Mouse (Mus musculus) bone marrow macrophage, adult 2 months (primary cell): ENCODE measurements around the gene Tbc1d9b. TPM values are rescaled to one million over a fixed set of nuclear protein-coding genes. Genes with fewer than 3 reads are reported as not detected.
"Not testable (repeated sequence)": the region's sequence is repeated elsewhere in the genome, so short reads cannot be mapped to it uniquely, and the experiment has no call there.

Experiments used
- H3K27ac ChIP-seq: 2 replicates; pipeline ENCODE4 v1.5.1; 2012; ENCODE audit warnings: low read depth, low read length; ENCODE audit not compliant: insufficient read depth
- H3K4me1 ChIP-seq: 2 replicates; pipeline ENCODE4 v1.6.1; 2012; ENCODE audit warnings: low read length; ENCODE audit not compliant: control insufficient read depth, insufficient read depth
- H3K4me3 ChIP-seq: 2 replicates; pipeline ENCODE4 v1.5.1; 2012; ENCODE audit warnings: mild to moderate bottlenecking, low read length, moderate library complexity; ENCODE audit not compliant: insufficient read depth
- CTCF ChIP-seq: IDR thresholded peaks from 2 replicates; pipeline ENCODE4 v1.5.1; 2012; ENCODE audit warnings: low read depth, mild to moderate bottlenecking, low read length, moderate library complexity
- POLR2A ChIP-seq: IDR thresholded peaks from 2 replicates; pipeline ENCODE4 v1.6.1; 2012; ENCODE audit warnings: mild to moderate bottlenecking, low read depth, low read length, borderline replicate concordance
- polyA plus RNA-seq: library from polyadenylated mRNA; stranded (reverse); fragments of >200 nt; gene quantifications from 2 replicates; pipeline ENCODE4 v1.2.4, GENCODE M21; 2012; ENCODE audit not compliant: missing spikeins, insufficient read depth, insufficient read length

Gene Tbc1d9b
- polyA plus RNA-seq = 54.8 and 68.9 TPM in 2 replicates

GRCm38 (mm10) chr11:50130811-50131766 lies at the start of gene Tbc1d9b:
TSS of gene Tbc1d9b (plus strand) at chr11:50131396.
- peak within 1 kb of the TSS; percentile 54 for H3K27ac ChIP-seq
- peaks cover 26% of the 10 kb centered on the region for H3K4me1 ChIP-seq
- TF ChIP-seq CTCF = peak; percentile 57
- no peak for TF ChIP-seq POLR2A
- H3K4me3 ChIP-seq = peak within 1 kb of the TSS; percentile 88

- no peak for TF ChIP-seq CTCF
- TF ChIP-seq POLR2A = no peak
- Histone ChIP-seq H3K4me3 (no peak overlapping the region), H3K4me1 (peaks cover 2% of the 10 kb centered on the region), H3K27ac (no peak overlapping the region)
Measured at GRCm38 (mm10) chr11:50086211-50086610, 45.0 kb upstream of the Tbc1d9b start.

DNA sequence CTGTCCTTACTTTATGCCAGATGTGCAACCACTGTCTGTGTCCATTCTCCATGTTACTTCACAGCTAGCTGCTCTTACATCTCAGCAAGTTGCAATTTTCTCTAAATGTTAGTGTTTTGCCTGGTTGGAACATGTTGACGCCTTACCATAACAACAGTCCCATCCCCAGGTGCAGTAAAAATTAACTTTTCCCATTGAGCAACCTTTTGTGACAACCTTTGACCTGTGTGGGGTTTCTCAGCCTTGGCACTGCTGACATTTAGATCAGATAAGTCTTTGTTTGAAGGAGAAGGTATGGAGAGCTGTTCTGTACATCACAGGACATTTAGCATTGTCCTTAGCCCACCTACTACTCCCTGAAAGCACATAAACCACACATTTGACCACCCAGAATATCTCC lies 41.4 kb upstream of the Tbc1d9b start:
- H3K4me3 ChIP-seq = no peak overlapping the region
- TF ChIP-seq CTCF = no peak
- TF ChIP-seq POLR2A = no peak
- H3K4me1 ChIP-seq = no peaks in the 10 kb centered on the region
- H3K27ac ChIP-seq = no peak overlapping the region

GRCm38 (mm10) chr11:50090982-50091675 lies 40.1 kb upstream of the Tbc1d9b start:
- Histone ChIP-seq H3K4me1 (no peaks in the 10 kb centered on the region), H3K4me3 (no peak overlapping the region), H3K27ac (no peak overlapping the region)
- TF ChIP-seq POLR2A = no peak
- TF ChIP-seq CTCF = no peak

DNA sequence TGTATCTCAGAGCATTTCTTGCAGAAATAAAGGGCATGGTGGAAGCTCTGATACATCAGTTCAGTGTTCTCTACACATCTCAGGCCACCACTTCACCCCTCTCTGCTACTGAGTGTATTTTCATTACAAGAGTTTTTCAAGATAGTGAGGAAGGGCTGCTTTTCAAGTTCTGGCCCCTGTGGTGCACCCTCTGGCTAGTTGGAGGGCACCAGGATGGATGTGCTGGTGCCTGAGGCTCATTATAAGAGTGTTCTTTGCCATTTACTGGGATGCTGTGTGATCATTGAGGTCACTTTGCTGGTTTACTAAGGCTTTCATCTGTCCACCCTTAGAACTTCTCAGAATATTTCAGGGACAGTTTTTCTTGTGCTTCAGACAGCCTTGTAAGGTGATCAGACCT lies 39.5 kb upstream of the Tbc1d9b start:
- Histone ChIP-seq H3K27ac (no peak overlapping the region), H3K4me3 (no peak overlapping the region), H3K4me1 (no peaks in the 10 kb centered on the region)
- no peak for TF ChIP-seq POLR2A
- no peak for TF ChIP-seq CTCF

- peaks cover 12% of the 10 kb centered on the region for H3K4me1 ChIP-seq
- no peak for TF ChIP-seq POLR2A
- TF ChIP-seq CTCF = no peak
- H3K27ac ChIP-seq = no peak overlapping the region
- no peak overlapping the region for H3K4me3 ChIP-seq
Measured at GRCm38 (mm10) chr11:50095661-50096060, 35.5 kb upstream of the Tbc1d9b start.

DNA sequence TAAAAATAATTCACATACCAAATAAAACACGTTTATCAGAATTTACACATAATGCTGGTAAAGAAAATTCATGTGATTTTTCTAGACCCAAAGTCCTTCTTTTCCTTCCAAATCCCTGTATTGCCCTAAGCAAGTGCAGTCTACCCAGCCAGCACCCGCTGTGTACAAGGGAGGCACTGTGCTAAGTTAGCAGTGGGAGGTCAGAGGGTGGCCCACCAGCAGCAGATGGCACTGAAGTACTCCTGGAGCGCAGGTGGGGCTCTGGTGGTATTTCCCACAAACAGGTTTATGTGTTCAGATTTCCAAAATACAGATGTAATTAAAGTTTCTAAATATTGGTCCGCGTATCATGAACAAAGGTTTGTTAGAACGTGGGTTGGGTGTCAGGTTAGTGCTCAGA lies 34.1 kb upstream of the Tbc1d9b start:
- TF ChIP-seq CTCF (no peak), POLR2A (no peak)

DNA sequence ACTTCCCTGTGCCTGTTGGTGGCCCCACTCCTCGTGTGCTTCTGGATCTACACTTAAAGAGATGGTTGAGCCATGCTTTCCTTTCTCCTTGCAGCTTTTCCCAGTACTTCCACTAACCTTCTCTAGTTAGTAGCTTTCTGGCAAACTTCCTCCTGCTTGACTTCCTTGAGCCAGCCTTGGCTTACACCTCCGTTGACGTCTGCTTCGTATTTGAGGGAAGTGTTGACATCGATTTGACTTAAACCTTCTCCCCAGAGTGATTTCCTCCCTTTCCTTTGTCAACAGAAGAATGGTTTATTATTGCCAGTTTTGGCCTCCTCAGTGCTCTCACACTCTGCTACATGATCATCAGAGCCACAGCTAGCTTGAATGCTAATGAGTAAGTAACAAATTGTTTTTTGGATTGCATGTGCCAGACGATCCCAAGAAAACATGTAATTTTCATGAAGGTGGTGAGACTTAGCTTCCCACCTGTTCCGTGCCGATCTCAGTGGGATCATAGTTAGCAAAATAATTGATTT lies 32.2 kb upstream of the Tbc1d9b start:
- TF ChIP-seq POLR2A = no peak
- TF ChIP-seq CTCF = no peak
- H3K4me1 ChIP-seq = peaks cover 27% of the 10 kb centered on the region
- H3K27ac ChIP-seq = no peak overlapping the region
- no peak overlapping the region for H3K4me3 ChIP-seq

More for the DNA sequence above, 34.1 kb upstream of the Tbc1d9b start:
- Histone ChIP-seq H3K27ac (no peak overlapping the region), H3K4me1 (peaks cover 12% of the 10 kb centered on the region), H3K4me3 (no peak overlapping the region)

- no peak for TF ChIP-seq CTCF
- no peak for TF ChIP-seq POLR2A
- Histone ChIP-seq H3K27ac (no peak overlapping the region), H3K4me3 (no peak overlapping the region), H3K4me1 (peaks cover 30% of the 10 kb centered on the region)
Measured at GRCm38 (mm10) chr11:50099692-50100091, 31.5 kb upstream of the Tbc1d9b start.

- Histone ChIP-seq H3K4me3 (no peak overlapping the region), H3K4me1 (peaks cover 36% of the 10 kb centered on the region), H3K27ac (no peak overlapping the region)
- TF ChIP-seq CTCF = no peak
- TF ChIP-seq POLR2A = no peak
Measured at GRCm38 (mm10) chr11:50100548-50101307, 30.5 kb upstream of the Tbc1d9b start.

- H3K27ac ChIP-seq, H3K4me3 ChIP-seq: not testable (repeated sequence)
- H3K4me1 ChIP-seq = peaks cover 45% of the 10 kb centered on the region
Measured at GRCm38 (mm10) chr11:50101962-50102361, 29.2 kb upstream of the Tbc1d9b start.
